Mouse (Mus musculus) forebrain, embryonic 14.5 days (tissue): Measurements from ENCODE around the gene Ift43. TPM values are rescaled to one million over a fixed set of nuclear protein-coding genes. Genes with fewer than 3 reads are reported as not detected.

Experiments used
- ATAC-seq: fragments of 200-750 bp; cut with Nextera tagmentation; 2 replicates; pipeline ENCODE4 v1.8.0; 2017; ENCODE audit warnings: mild to moderate bottlenecking, moderate library complexity
- DNase-seq: peaks from one replicate; pipeline ENCODE4 v3.0.0-alpha.2; 2015; ENCODE audit warnings: low spot score
- H3K27ac ChIP-seq: fragments of 300-500 bp; sonication (generic); 2 replicates; pipeline ENCODE4 v1.5.1; 2014; ENCODE audit warnings: low read depth, mild to moderate bottlenecking, control low read depth, low read length, moderate library complexity
- H3K27me3 ChIP-seq: fragments of 300-500 bp; sonication (generic); replicated peaks from 2 replicates; pipeline ENCODE4 v1.6.1; 2014; ENCODE audit warnings: low read length, control low read depth, mixed read lengths; ENCODE audit not compliant: control insufficient read depth, insufficient read depth
- H3K36me3 ChIP-seq: fragments of 300-500 bp; sonication (generic); 2 replicates; pipeline ENCODE4 v1.6.1; 2014; ENCODE audit warnings: low read length, control low read depth; ENCODE audit not compliant: control insufficient read depth, insufficient read depth
- H3K4me1 ChIP-seq: fragments of 300-500 bp; sonication (generic); 2 replicates; pipeline ENCODE4 v1.6.1; 2014; ENCODE audit warnings: antibody characterized with exemption, low read length, control low read depth; ENCODE audit not compliant: control insufficient read depth, insufficient read depth
- H3K4me2 ChIP-seq: fragments of 300-500 bp; sonication (generic); 2 replicates; pipeline ENCODE4 v1.6.1; 2014; ENCODE audit warnings: mild to moderate bottlenecking, control low read depth, low read length
- H3K4me3 ChIP-seq: fragments of 300-500 bp; sonication (generic); 2 replicates; pipeline ENCODE4 v1.5.1; 2014; ENCODE audit warnings: low read depth, low read length, control low read depth
- H3K9ac ChIP-seq: fragments of 300-500 bp; sonication (generic); 2 replicates; pipeline ENCODE4 v1.6.1; 2014; ENCODE audit warnings: mild to moderate bottlenecking, low read length, control low read depth, moderate library complexity
- H3K9me3 ChIP-seq: fragments of 300-500 bp; sonication (generic); replicated peaks from 2 replicates; pipeline ENCODE4 v1.6.1; 2016; ENCODE audit warnings: low read length, control low read depth, mixed read lengths; ENCODE audit not compliant: control insufficient read depth
- WGBS: fragments of 180-500 bp; shearing (Covaris S2); extraction: QIAGEN DNeasy Blood & Tissue Kit; methylation state at CpG from one replicate; pipeline ENCODE4 v1.1.7; 2014; 5-methylcytosine and 5-hydroxymethylcytosine counted together
- polyA plus RNA-seq: library from polyadenylated mRNA; unstranded; fragments of >200 nt; fragmentation: Nextera tagmentation; extraction: Ambion mirVana; gene quantifications from 2 replicates; pipeline ENCODE4 v1.2.1, GENCODE M21; 2014

Ift43 gene
- polyA plus RNA-seq, 1 experiment from 2014 or later: 82.0 TPM

GRCm38 (mm10) chr12:86075358-86075757 lies 7.0 kb upstream of the Ift43 start:
- Histone ChIP-seq H3K9me3 (no peaks in the 10 kb centered on the region), H3K27me3 (no peaks in the 10 kb centered on the region), H3K9ac (no peak overlapping the region), H3K27ac (no peak overlapping the region), H3K4me3 (no peak overlapping the region), H3K36me3 (no peaks in the 10 kb centered on the region), H3K4me1 (peaks cover 16% of the 10 kb centered on the region), H3K4me2 (peak overlapping the region; percentile 93; the same call in 1 of the 2 replicates)
- WGBS: 84% methylated on average over 7 of the region's 7 CpGs
- DNase-seq (no peak), ATAC-seq (no peak)

DNA sequence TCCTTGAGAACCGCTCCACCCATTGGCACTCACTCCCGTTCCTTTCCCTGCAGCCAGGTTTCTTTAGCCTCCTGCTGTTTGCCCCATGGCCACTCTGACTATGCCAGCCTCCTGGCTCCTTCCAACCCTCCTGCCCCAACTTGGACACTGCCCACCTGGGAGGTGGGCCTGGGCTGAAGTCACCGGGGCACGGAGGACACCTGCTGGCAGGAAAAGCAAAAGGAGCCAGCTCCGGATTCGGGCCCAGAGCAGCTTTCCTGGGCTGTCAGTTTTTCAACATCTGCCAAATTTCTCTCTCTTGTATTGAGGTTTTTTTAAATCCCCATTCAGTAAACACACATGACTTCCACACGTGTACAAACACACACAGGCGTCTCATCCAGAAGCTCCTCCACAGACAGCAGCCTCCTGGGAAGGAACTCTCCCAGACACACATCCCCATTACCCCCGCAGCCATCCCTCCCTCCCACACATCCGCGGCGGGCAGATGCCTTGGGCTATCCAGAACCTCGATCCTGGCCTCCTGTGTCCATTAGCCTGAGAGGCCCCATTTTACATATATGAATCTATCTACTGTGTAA lies 5.9 kb upstream of the Ift43 start:
- H3K9ac ChIP-seq: peak overlapping the region; percentile 13
- peak overlapping the region; percentile 3 for H3K4me3 ChIP-seq
- H3K4me2 ChIP-seq: peak overlapping the region; percentile 93
- ATAC-seq: no peak
- H3K36me3 ChIP-seq: no peaks in the 10 kb centered on the region
- DNase-seq: peak; percentile 29
- 9% methylated on average over 13 of the region's 13 CpGs for WGBS
- peaks cover 16% of the 10 kb centered on the region for H3K4me1 ChIP-seq
- no peak overlapping the region for H3K27ac ChIP-seq
- no peaks in the 10 kb centered on the region for H3K9me3 ChIP-seq
- no peaks in the 10 kb centered on the region for H3K27me3 ChIP-seq

GRCm38 (mm10) chr12:86077322-86077721 lies 5.0 kb upstream of the Ift43 start:
- Histone ChIP-seq H3K4me1 (peaks cover 16% of the 10 kb centered on the region), H3K9me3 (no peaks in the 10 kb centered on the region), H3K27me3 (no peaks in the 10 kb centered on the region), H3K4me3 (peak overlapping the region; percentile 48), H3K4me2 (peak overlapping the region; percentile 93), H3K9ac (peak overlapping the region; percentile 70; the same call in 1 of the 2 replicates), H3K36me3 (no peaks in the 10 kb centered on the region), H3K27ac (no peak overlapping the region)
- no peak for DNase-seq
- no peak for ATAC-seq
- WGBS: 40% methylated on average over 8 of the region's 8 CpGs

DNA sequence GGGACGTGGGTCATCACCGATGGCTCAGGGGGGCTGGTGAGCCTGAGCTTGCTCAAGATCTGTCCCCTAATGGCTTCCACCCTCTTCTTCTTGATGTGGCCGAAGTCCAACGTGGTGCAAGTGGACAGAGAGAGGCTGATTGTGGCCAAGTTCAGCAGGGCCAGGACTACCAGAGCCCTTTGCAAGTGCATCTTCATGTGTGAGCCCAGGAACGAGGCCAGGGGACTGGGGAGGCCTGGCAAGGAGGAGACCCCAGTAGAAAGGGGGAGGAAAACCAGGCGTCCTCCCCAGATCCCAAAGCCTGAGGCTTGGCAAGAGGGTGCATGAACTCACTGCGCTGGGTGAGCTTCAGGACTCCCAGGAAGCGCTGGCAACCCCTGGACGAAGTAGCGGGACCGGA lies 4.6 kb upstream of the Ift43 start:
- DNase-seq (no peak), ATAC-seq (no peak)
- peak overlapping the region; percentile 48 for H3K4me3 ChIP-seq
- no peaks in the 10 kb centered on the region for H3K36me3 ChIP-seq
- peaks cover 16% of the 10 kb centered on the region for H3K4me1 ChIP-seq
- peak overlapping the region; percentile 93 for H3K4me2 ChIP-seq
- 24% methylated on average over 11 of the region's 11 CpGs for WGBS
- H3K9me3 ChIP-seq: no peaks in the 10 kb centered on the region
- H3K9ac ChIP-seq: peak overlapping the region; percentile 70; the same call in 1 of the 2 replicates
- H3K27me3 ChIP-seq: no peaks in the 10 kb centered on the region
- H3K27ac ChIP-seq: peak overlapping the region; percentile 58; the same call in 1 of the 2 replicates

GRCm38 (mm10) chr12:86078176-86078552 lies 4.2 kb upstream of the Ift43 start:
- no peak for DNase-seq
- whole genome bisulfite sequencing: 16% methylated on average over 9 of the region's 9 CpGs
- H3K36me3 ChIP-seq: no peaks in the 10 kb centered on the region
- H3K27me3 ChIP-seq: no peaks in the 10 kb centered on the region
- H3K9ac ChIP-seq: peak overlapping the region; percentile 70
- peak overlapping the region; percentile 58; the same call in 1 of the 2 replicates for H3K27ac ChIP-seq
- H3K4me2 ChIP-seq: peak overlapping the region; percentile 93
- peak overlapping the region; percentile 48 for H3K4me3 ChIP-seq
- no peak for ATAC-seq
- H3K9me3 ChIP-seq: no peaks in the 10 kb centered on the region
- peaks cover 20% of the 10 kb centered on the region for H3K4me1 ChIP-seq

GRCm38 (mm10) chr12:86078553-86079201 lies 3.7 kb upstream of the Ift43 start, which contains the start of gene Tgfb3:
Gene Tgfb3, minus strand, starts transcription at chr12:86079041.
- Histone ChIP-seq H3K9ac (peak within 1 kb of the TSS; percentile 70), H3K27ac (peak within 1 kb of the TSS; percentile 58), H3K4me2 (peak within 1 kb of the TSS; percentile 93), H3K27me3 (no peaks in the 10 kb centered on the region), H3K4me3 (peak within 1 kb of the TSS; percentile 48), H3K4me1 (peaks cover 22% of the 10 kb centered on the region), H3K36me3 (no peaks in the 10 kb centered on the region), H3K9me3 (no peaks in the 10 kb centered on the region)
- peak; percentile 61 for ATAC-seq
- WGBS: under 1% methylated on average over 25 of the region's 25 CpGs
- DNase-seq: peak; percentile 77

DNA sequence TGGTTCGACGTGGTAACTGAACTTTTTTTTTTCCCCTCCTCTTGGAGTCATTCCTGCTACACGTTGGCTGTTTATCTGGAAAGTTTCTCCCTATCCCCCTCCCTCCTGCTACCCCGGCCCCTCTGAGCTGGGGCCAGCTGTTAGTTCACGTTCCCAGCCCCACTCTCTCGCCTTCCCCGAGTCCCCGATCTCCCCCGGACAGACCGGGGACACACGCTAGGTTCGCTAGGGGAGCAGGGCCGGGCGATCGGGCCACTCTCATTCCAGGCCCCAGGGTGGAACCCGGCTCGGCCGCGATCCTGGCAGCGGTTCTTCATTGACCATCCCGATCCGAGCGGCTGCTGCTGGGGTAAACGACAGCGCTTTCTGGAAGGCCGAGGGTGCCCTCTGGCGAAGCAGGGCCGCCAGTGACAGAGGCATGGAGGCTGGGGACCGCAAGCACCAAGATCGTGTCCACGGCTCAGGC lies 3.1 kb upstream of the Ift43 start:
- DNase-seq (peak; percentile 91), ATAC-seq (peak; percentile 78)
- Histone ChIP-seq H3K36me3 (no peaks in the 10 kb centered on the region), H3K4me1 (peaks cover 22% of the 10 kb centered on the region), H3K27ac (peak overlapping the region; percentile 55), H3K9ac (peak overlapping the region; percentile 70), H3K27me3 (no peaks in the 10 kb centered on the region), H3K9me3 (no peaks in the 10 kb centered on the region), H3K4me3 (peak overlapping the region; percentile 48), H3K4me2 (peak overlapping the region; percentile 93)
- under 1% methylated on average over 31 of the region's 31 CpGs for WGBS

DNA sequence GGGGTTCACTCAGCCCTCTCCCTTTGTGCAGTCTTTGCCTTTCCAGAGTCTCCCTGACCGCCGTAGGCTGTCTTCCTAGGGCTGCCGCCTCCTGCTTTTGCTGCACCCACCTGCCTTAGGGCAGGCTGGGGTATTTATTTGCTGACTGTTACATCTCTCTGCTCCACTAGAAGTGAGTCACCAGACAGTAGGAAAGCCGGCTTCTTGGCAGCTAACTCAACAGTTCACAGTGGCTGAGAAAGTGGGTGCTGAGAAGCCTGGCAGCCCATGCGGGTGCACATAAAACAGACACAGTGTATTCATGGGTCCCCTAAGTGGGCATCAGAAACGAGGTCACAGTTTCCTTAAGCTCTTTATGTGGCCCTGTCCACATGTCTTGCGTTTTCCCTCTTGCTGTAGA lies 3.5 kb downstream of the Ift43 start:
- no peak for DNase-seq
- Histone ChIP-seq H3K27ac (no peak overlapping the region), H3K9me3 (no peaks in the 10 kb centered on the region), H3K9ac (no peak overlapping the region), H3K36me3 (peaks cover 23% of the 10 kb centered on the region; the same call in 1 of the 2 replicates), H3K4me3 (no peak overlapping the region), H3K4me1 (peaks cover 6% of the 10 kb centered on the region), H3K27me3 (no peaks in the 10 kb centered on the region), H3K4me2 (no peak overlapping the region)
- 88% methylated on average over 7 of the region's 7 CpGs for WGBS
- no peak for ATAC-seq

DNA sequence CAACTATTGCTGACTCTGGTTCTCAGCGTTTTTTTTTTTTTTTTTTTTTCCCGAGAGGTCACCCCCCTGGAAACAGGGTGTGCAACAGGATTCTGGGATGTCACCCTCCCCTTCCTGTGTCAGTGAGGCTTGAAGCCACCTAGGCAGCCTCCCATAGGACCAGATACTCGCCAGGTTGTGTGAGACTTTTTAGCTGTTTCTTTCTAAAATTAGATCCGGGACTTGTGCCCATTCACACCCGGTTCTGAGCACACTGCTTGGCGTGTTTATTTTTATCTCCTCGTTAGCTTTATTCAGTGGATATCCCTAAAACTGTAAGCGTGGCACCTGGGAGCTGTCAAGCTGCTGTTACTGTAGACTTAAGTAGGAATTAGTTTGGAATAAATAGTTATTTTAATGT lies 4.2 kb downstream of the Ift43 start:
- DNase-seq (no peak), ATAC-seq (no peak)
- Histone ChIP-seq H3K9ac (no peak overlapping the region), H3K4me3 (no peak overlapping the region), H3K9me3 (no peaks in the 10 kb centered on the region), H3K27ac (no peak overlapping the region), H3K4me1 (peaks cover 6% of the 10 kb centered on the region), H3K27me3 (no peaks in the 10 kb centered on the region), H3K4me2 (no peak overlapping the region), H3K36me3 (peaks cover 23% of the 10 kb centered on the region; the same call in 1 of the 2 replicates)
- WGBS: 58% methylated on average over 8 of the region's 8 CpGs
